Mouse (Mus musculus) midbrain, embryonic 14.5 days (tissue): ENCODE measurements around the gene 4932414N04Rik. TPM values are rescaled to one million over a fixed set of nuclear protein-coding genes. Genes with fewer than 3 reads are reported as not detected.
"Not testable (repeated sequence)": the region's sequence is repeated elsewhere in the genome, so short reads cannot be mapped to it uniquely, and the experiment has no call there.

Experiments
- ATAC-seq: fragments of 200-750 bp; cut with Nextera tagmentation; 2 replicates; pipeline ENCODE4 v1.8.0; 2017; ENCODE audit warnings: moderate number of reproducible peaks, moderate library complexity; ENCODE audit not compliant: low FRiP score, low TSS enrichment
- DNase-seq: peaks from one replicate; pipeline ENCODE4 v3.0.0-alpha.2; 2015
- H3K27ac ChIP-seq: fragments of 300-500 bp; sonication (generic); replicated peaks from 2 replicates; pipeline ENCODE4 v1.5.1; 2014; ENCODE audit warnings: mild to moderate bottlenecking, low read depth, low read length, moderate library complexity
- H3K27me3 ChIP-seq: fragments of 300-500 bp; sonication (generic); 2 replicates; pipeline ENCODE4 v1.6.1; 2014; ENCODE audit warnings: low read length, control low read depth, mixed read lengths; ENCODE audit not compliant: control insufficient read depth, insufficient read depth
- H3K36me3 ChIP-seq: fragments of 300-500 bp; sonication (generic); 2 replicates; pipeline ENCODE4 v1.6.1; 2014; ENCODE audit warnings: low read length, control low read depth; ENCODE audit not compliant: control insufficient read depth, insufficient read depth
- H3K4me1 ChIP-seq: fragments of 300-500 bp; sonication (generic); 2 replicates; pipeline ENCODE4 v1.6.1; 2014; ENCODE audit warnings: mild to moderate bottlenecking, antibody characterized with exemption, low read length, control low read depth; ENCODE audit not compliant: control insufficient read depth, insufficient read depth
- H3K4me2 ChIP-seq: fragments of 300-500 bp; sonication (generic); 2 replicates; pipeline ENCODE4 v1.6.1; 2014; ENCODE audit warnings: mild to moderate bottlenecking, low read length, moderate library complexity
- H3K4me3 ChIP-seq: fragments of 300-500 bp; sonication (generic); replicated peaks from 2 replicates; pipeline ENCODE4 v1.5.1; 2014; ENCODE audit warnings: low read depth, low read length
- H3K9ac ChIP-seq: fragments of 300-500 bp; sonication (generic); replicated peaks from 2 replicates; pipeline ENCODE4 v1.6.1; 2014; ENCODE audit warnings: mild to moderate bottlenecking, low read length, moderate library complexity
- H3K9me3 ChIP-seq: fragments of 300-500 bp; sonication (generic); 2 replicates; pipeline ENCODE4 v1.6.1; 2016; ENCODE audit warnings: low read length, control low read depth, mixed read lengths; ENCODE audit not compliant: control insufficient read depth
- WGBS: fragments of 180-500 bp; shearing (Covaris S2); extraction: QIAGEN DNeasy Blood & Tissue Kit; methylation state at CpG from one replicate; pipeline ENCODE4 v1.1.7; 2014; 5-methylcytosine and 5-hydroxymethylcytosine counted together
- polyA plus RNA-seq: library from polyadenylated mRNA; unstranded; fragments of >200 nt; fragmentation: Nextera tagmentation; extraction: Ambion mirVana; gene quantifications from 2 replicates; pipeline ENCODE4 v1.2.1, GENCODE M21; 2014

4932414N04Rik gene
- not detected in 2 replicates for polyA plus RNA-seq

GRCm38 (mm10) chr2:68656186-68656585, at the start of gene 4932414N04Rik:
4932414N04Rik (plus strand) TSS chr2:68656486.
- H3K9me3 ChIP-seq, ATAC-seq, H3K36me3 ChIP-seq, DNase-seq, H3K4me2 ChIP-seq, H3K9ac ChIP-seq, H3K27ac ChIP-seq, H3K27me3 ChIP-seq, H3K4me3 ChIP-seq, H3K4me1 ChIP-seq: not testable (repeated sequence)
- 83% methylated on average over 1 of the region's 5 CpGs for WGBS

- ATAC-seq (no peak), DNase-seq (no peak)
- Histone ChIP-seq H3K4me1 (no peaks in the 10 kb centered on the region), H3K4me3 (no peak overlapping the region), H3K9ac (no peak overlapping the region), H3K9me3 (0 out of 2 replicates have a peak, but pooled peaks cover 4% of the 10 kb centered on the region), H3K36me3 (no peaks in the 10 kb centered on the region), H3K27me3 (no peaks in the 10 kb centered on the region), H3K27ac (no peak overlapping the region), H3K4me2 (no peak overlapping the region)
- WGBS: 93% methylated on average over 2 of the region's 2 CpGs
Measured at GRCm38 (mm10) chr2:68732216-68732615, 75.9 kb downstream of the 4932414N04Rik start.

- WGBS: 94% methylated on average over 5 of the region's 5 CpGs
- H3K27me3 ChIP-seq: no peaks in the 10 kb centered on the region
- H3K27ac ChIP-seq: no peak overlapping the region
- 0 out of 2 replicates have a peak, but pooled peaks cover 4% of the 10 kb centered on the region for H3K9me3 ChIP-seq
- H3K4me2 ChIP-seq: no peak overlapping the region
- no peak for ATAC-seq
- DNase-seq: no peak
- no peak overlapping the region for H3K4me3 ChIP-seq
- H3K36me3 ChIP-seq: no peaks in the 10 kb centered on the region
- no peaks in the 10 kb centered on the region for H3K4me1 ChIP-seq
- H3K9ac ChIP-seq: no peak overlapping the region
Measured at GRCm38 (mm10) chr2:68739772-68740739, 83.8 kb downstream of the 4932414N04Rik start.

- ATAC-seq (no peak), DNase-seq (peak; percentile 36)
- H3K4me3 ChIP-seq: no peak overlapping the region
- no peak overlapping the region for H3K27ac ChIP-seq
- H3K9me3 ChIP-seq: no peaks in the 10 kb centered on the region
- no peaks in the 10 kb centered on the region for H3K27me3 ChIP-seq
- H3K36me3 ChIP-seq: no peaks in the 10 kb centered on the region
- 77% methylated on average over 4 of the region's 4 CpGs for WGBS
- H3K4me1 ChIP-seq: no peaks in the 10 kb centered on the region
- no peak overlapping the region for H3K9ac ChIP-seq
- H3K4me2 ChIP-seq: no peak overlapping the region
Measured at GRCm38 (mm10) chr2:68744599-68744998, 88.3 kb downstream of the 4932414N04Rik start.

GRCm38 (mm10) chr2:68756179-68756578, 99.9 kb downstream of the 4932414N04Rik start:
- 78% methylated on average over 4 of the region's 4 CpGs for WGBS
- no peak overlapping the region for H3K9ac ChIP-seq
- H3K27ac ChIP-seq: no peak overlapping the region
- no peaks in the 10 kb centered on the region for H3K4me1 ChIP-seq
- DNase-seq: no peak
- no peak overlapping the region for H3K4me2 ChIP-seq
- H3K36me3 ChIP-seq: no peaks in the 10 kb centered on the region
- H3K4me3 ChIP-seq: no peak overlapping the region
- H3K27me3 ChIP-seq: no peaks in the 10 kb centered on the region
- ATAC-seq: no peak
- H3K9me3 ChIP-seq: no peaks in the 10 kb centered on the region

- WGBS: 26% methylated on average over 6 of the region's 6 CpGs
- peak; percentile 64; the same call in 1 of the 2 replicates for ATAC-seq
- Histone ChIP-seq H3K9ac (no peak overlapping the region), H3K36me3 (no peaks in the 10 kb centered on the region), H3K4me2 (no peak overlapping the region), H3K4me3 (no peak overlapping the region), H3K9me3 (no peaks in the 10 kb centered on the region), H3K27me3 (no peaks in the 10 kb centered on the region), H3K27ac (no peak overlapping the region), H3K4me1 (no peaks in the 10 kb centered on the region)
- peak; percentile 79 for DNase-seq
Measured at GRCm38 (mm10) chr2:68756793-68757192, 100.5 kb downstream of the 4932414N04Rik start.

GRCm38 (mm10) chr2:68765371-68765770, 109.1 kb downstream of the 4932414N04Rik start:
- no peaks in the 10 kb centered on the region for H3K36me3 ChIP-seq
- no peak overlapping the region for H3K27ac ChIP-seq
- no peak overlapping the region for H3K4me3 ChIP-seq
- DNase-seq (no peak), ATAC-seq (no peak)
- no peak overlapping the region for H3K4me2 ChIP-seq
- 77% methylated on average over 1 of the region's 1 CpGs for WGBS
- no peaks in the 10 kb centered on the region for H3K27me3 ChIP-seq
- no peaks in the 10 kb centered on the region for H3K9me3 ChIP-seq
- no peak overlapping the region for H3K9ac ChIP-seq
- no peaks in the 10 kb centered on the region for H3K4me1 ChIP-seq

- no peak for ATAC-seq
- Histone ChIP-seq H3K4me2 (no peak overlapping the region), H3K4me3 (no peak overlapping the region), H3K27ac (no peak overlapping the region), H3K9ac (no peak overlapping the region), H3K9me3 (no peaks in the 10 kb centered on the region), H3K27me3 (no peaks in the 10 kb centered on the region), H3K4me1 (no peaks in the 10 kb centered on the region), H3K36me3 (no peaks in the 10 kb centered on the region)
- 44% methylated on average over 6 of the region's 6 CpGs for WGBS
- DNase-seq: peak; percentile 29
Measured at GRCm38 (mm10) chr2:68767186-68767890, 111.1 kb downstream of the 4932414N04Rik start.
